Mouse (Mus musculus) heart, adult 2 months (tissue): ENCODE results near the gene Pkmyt1. TPM values are rescaled to one million over a fixed set of nuclear protein-coding genes. Genes with fewer than 3 reads are reported as not detected.

Source experiments
- DNase-seq, 2 experiments: peaks; one replicate each; pipeline ENCODE4 v3.0.0; 2021
- H3K27ac ChIP-seq: fragments of 200-600 bp; 2 replicates; pipeline ENCODE4 v1.8.1; 2022
- H3K27me3 ChIP-seq: fragments of 200-500 bp; 2 replicates; pipeline ENCODE4 v1.6.1; 2012; ENCODE audit warnings: mild to moderate bottlenecking, low read length, inconsistent platforms, mixed read lengths; ENCODE audit not compliant: control insufficient read depth, insufficient read depth
- H3K36me3 ChIP-seq: fragments of 200-500 bp; 2 replicates; pipeline ENCODE4 v1.6.1; 2012; ENCODE audit warnings: low read length, inconsistent platforms; ENCODE audit not compliant: control insufficient read depth, insufficient read depth
- H3K4me1 ChIP-seq: fragments of 200-500 bp; 2 replicates; pipeline ENCODE4 v1.6.1; 2011; ENCODE audit warnings: low read length; ENCODE audit not compliant: control insufficient read depth, insufficient read depth
- H3K4me3 ChIP-seq: fragments of 200-600 bp; 2 replicates; pipeline ENCODE4 v1.8.1; 2022
- H3K79me2 ChIP-seq: fragments of 200-500 bp; replicated peaks from 2 replicates; pipeline ENCODE4 v1.6.1; 2012; ENCODE audit warnings: mild to moderate bottlenecking, inconsistent platforms, low read length, moderate library complexity, mixed read lengths; ENCODE audit not compliant: control insufficient read depth, insufficient read depth
- H3K9ac ChIP-seq: fragments of 200-500 bp; 2 replicates; pipeline ENCODE4 v1.6.1; 2012; ENCODE audit warnings: low read depth, mild to moderate bottlenecking, control low read depth, inconsistent platforms, low read length, mixed read lengths
- CTCF ChIP-seq: fragments of 200-600 bp; IDR thresholded peaks from 2 replicates; pipeline ENCODE4 v1.8.1; 2022; ENCODE audit warnings: antibody characterized with exemption, mild to moderate bottlenecking, moderate library complexity
- EP300 ChIP-seq: fragments of 200-500 bp; IDR thresholded peaks from 2 replicates; pipeline ENCODE4 v1.6.1; 2011; ENCODE audit warnings: low read depth, low read length, control low read depth; ENCODE audit not compliant: insufficient read depth
- POLR2A ChIP-seq: fragments of 200-500 bp; IDR thresholded peaks from 2 replicates; pipeline ENCODE4 v1.6.1; 2011; ENCODE audit warnings: mild to moderate bottlenecking, low read depth, low read length, control low read depth; ENCODE audit not compliant: insufficient read depth
- WGBS: fragments of 180-500 bp; shearing (Covaris S2); methylation state at CpG from one replicate; pipeline ENCODE4 v1.1.7; 2018; 5-methylcytosine and 5-hydroxymethylcytosine counted together
- intact Hi-C: fragments of 180-260 bp; cut with DNase I; formaldehyde crosslinking; loops from one replicate; pipeline ENCODE4 v1.15.1; 2025
- polyA plus RNA-seq: library from polyadenylated mRNA; depleted of rRNA; stranded (reverse); fragments of >200 nt; gene quantifications from 2 replicates; pipeline ENCODE4 v1.2.3, GENCODE M21; 2012
- total RNA-seq, 2 experiments: library from RNA; stranded (reverse); gene quantifications; 2 replicates each; pipeline ENCODE4 v1.2.3; 2021

The Pkmyt1 gene
- total and polyA plus RNA-seq, 3 experiments: 1.2 to 5.6 (median 1.6) TPM

DNA sequence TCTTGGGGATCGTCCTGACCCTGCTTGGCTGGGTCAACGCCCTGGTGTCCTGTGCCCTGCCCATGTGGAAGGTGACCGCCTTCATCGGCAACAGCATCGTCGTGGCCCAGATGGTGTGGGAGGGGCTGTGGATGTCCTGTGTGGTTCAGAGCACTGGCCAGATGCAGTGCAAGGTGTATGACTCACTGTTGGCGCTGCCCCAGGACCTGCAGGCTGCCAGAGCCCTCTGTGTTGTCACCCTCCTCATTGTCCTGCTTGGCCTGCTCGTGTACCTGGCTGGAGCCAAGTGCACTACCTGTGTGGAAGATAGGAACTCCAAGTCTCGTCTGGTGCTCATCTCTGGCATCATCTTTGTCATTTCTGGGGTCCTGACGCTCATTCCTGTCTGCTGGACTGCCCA lies 45.0 kb upstream of the Pkmyt1 start:
- Histone ChIP-seq H3K4me3 (no peak overlapping the region), H3K4me1 (no peaks in the 10 kb centered on the region), H3K9ac (no peak overlapping the region), H3K27ac (no peak overlapping the region), H3K36me3 (no peaks in the 10 kb centered on the region), H3K79me2 (no peaks in the 10 kb centered on the region), H3K27me3 (peaks cover 9% of the 10 kb centered on the region)
- WGBS: 42% methylated on average over 10 of the region's 10 CpGs
- no peak for TF ChIP-seq POLR2A
- no peak for TF ChIP-seq EP300
- TF ChIP-seq CTCF: no peak
- peak in 1 of 2 experiments; percentile 20 for DNase-seq
- intact Hi-C loops: no loop called here

GRCm38 (mm10) chr17:23682092-23682491 lies 44.0 kb upstream of the Pkmyt1 start:
- H3K79me2 ChIP-seq: no peaks in the 10 kb centered on the region
- TF ChIP-seq CTCF: no peak
- no peak overlapping the region for H3K9ac ChIP-seq
- H3K27me3 ChIP-seq: peaks cover 9% of the 10 kb centered on the region
- no peaks in the 10 kb centered on the region for H3K4me1 ChIP-seq
- H3K4me3 ChIP-seq: no peak overlapping the region
- no peaks in the 10 kb centered on the region for H3K36me3 ChIP-seq
- no peak for DNase-seq
- H3K27ac ChIP-seq: no peak overlapping the region
- intact Hi-C loops: no loop called here
- WGBS: 50% methylated on average over 4 of the region's 4 CpGs

DNA sequence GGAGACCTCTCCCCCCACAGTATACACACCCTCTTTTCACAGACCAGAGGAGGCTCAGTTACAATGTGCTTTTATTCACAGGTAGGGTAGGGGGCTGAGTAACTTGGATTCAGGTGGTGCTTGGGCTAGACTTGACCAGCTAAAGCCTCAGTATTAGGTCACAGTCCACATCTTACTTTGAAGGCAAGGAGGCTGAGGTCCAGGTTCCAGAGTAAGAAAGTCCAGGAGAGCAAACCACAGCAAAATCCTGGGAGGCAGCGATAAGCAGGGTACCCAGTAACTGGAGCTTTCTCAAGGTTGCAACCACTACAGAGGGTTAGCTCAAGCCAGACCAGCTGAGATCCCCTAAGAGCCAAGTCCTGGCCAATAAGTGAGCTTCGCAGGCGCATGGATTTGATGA lies 43.6 kb upstream of the Pkmyt1 start:
- H3K27ac ChIP-seq: no peak overlapping the region
- no peaks in the 10 kb centered on the region for H3K79me2 ChIP-seq
- H3K27me3 ChIP-seq: peaks cover 9% of the 10 kb centered on the region
- H3K9ac ChIP-seq: no peak overlapping the region
- H3K36me3 ChIP-seq: no peaks in the 10 kb centered on the region
- DNase-seq: no peak
- no peak for TF ChIP-seq EP300
- TF ChIP-seq CTCF: no peak
- no peak for TF ChIP-seq POLR2A
- no peaks in the 10 kb centered on the region for H3K4me1 ChIP-seq
- no peak overlapping the region for H3K4me3 ChIP-seq
- 59% methylated on average over 3 of the region's 3 CpGs for WGBS
- intact Hi-C loops: no loop called here

GRCm38 (mm10) chr17:23683226-23683625 lies 42.9 kb upstream of the Pkmyt1 start:
- WGBS: 23% methylated on average over 15 of the region's 15 CpGs
- no peak overlapping the region for H3K4me3 ChIP-seq
- peaks cover 9% of the 10 kb centered on the region for H3K27me3 ChIP-seq
- H3K27ac ChIP-seq: no peak overlapping the region
- no peak overlapping the region for H3K9ac ChIP-seq
- TF ChIP-seq CTCF: no peak
- TF ChIP-seq EP300: no peak
- no peak for TF ChIP-seq POLR2A
- H3K4me1 ChIP-seq: no peaks in the 10 kb centered on the region
- H3K79me2 ChIP-seq: no peaks in the 10 kb centered on the region
- H3K36me3 ChIP-seq: no peaks in the 10 kb centered on the region
- DNase-seq: no peak
- intact Hi-C loops: no loop called here

DNA sequence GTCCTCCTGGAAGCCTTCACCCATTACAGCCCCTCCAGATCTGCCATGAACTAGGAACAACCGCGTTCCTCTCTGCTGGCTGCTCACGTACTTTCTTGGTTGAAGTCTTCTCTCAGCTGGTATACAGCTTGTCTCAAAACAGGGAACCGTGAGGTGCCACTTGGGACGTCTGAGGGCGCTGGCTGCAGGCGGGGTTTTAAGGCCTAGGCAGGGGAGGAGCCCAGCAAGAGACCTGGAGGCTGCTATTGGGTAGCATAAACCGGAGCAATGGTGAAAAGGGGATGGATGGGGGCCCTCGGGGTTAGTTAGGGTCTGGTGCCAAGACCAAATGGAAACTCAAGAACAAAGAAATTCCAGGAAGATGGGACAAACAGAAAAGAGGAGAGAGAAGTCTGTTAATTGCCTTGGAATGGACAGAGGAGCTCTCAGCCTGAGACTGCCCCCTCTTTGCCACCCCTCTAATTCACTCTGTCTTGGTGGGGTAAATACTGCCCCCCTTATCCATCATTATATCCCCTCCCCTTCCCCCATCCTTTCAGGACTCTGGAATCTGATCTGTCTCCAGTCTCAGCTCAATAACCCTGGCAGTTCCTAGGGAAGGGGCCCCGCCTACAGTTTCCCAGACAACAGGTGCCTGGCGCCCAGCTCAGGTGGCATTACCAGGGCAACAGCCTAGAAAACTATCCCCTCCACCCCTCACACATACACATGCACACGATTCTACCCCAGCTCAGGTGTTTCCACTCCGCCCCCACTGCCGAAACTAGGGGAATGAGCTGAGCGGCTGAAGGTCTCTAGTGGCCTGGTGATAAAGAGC lies 42.1 kb upstream of the Pkmyt1 start, which contains the start of gene Cldn9:
TSS of gene Cldn9 (minus strand) at position 171 of the 817 bp plus-strand sequence.
- no peaks in the 10 kb centered on the region for H3K79me2 ChIP-seq
- H3K27ac ChIP-seq: no peak within 1 kb of the TSS
- TF ChIP-seq POLR2A: no peak
- TF ChIP-seq EP300: no peak
- no peak for TF ChIP-seq CTCF
- DNase-seq: no peak
- no peaks in the 10 kb centered on the region for H3K4me1 ChIP-seq
- no peaks in the 10 kb centered on the region for H3K36me3 ChIP-seq
- WGBS: 45% methylated on average over 15 of the region's 15 CpGs
- no peak within 1 kb of the TSS for H3K9ac ChIP-seq
- H3K4me3 ChIP-seq: no peak within 1 kb of the TSS
- intact Hi-C loops: no loop called here
- peaks cover 9% of the 10 kb centered on the region for H3K27me3 ChIP-seq

DNA sequence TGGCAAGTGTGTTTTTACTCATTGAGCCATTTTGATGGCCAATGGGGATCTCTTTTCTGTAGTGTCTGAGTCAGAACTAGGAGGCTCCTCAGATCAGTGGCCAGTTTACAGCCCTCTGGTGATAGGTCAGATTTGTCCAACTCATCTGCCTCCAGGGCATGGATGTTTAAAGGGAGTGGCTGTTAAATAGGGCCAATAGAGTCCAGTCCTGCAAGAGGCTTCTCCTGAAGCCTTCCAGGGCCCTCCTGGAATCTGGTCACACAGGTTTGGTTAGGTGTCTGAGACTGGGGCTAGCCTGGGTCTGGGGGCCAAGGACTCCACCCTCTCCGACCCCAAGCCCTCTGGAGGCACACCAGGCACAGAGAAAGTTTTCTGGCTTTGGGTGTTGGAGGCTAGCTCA lies 31.6 kb upstream of the Pkmyt1 start:
- Histone ChIP-seq H3K4me1 (no peaks in the 10 kb centered on the region), H3K27ac (no peak overlapping the region), H3K9ac (no peak overlapping the region), H3K4me3 (no peak overlapping the region), H3K27me3 (no peaks in the 10 kb centered on the region), H3K79me2 (no peaks in the 10 kb centered on the region), H3K36me3 (no peaks in the 10 kb centered on the region)
- no peak for DNase-seq
- TF ChIP-seq EP300: no peak
- TF ChIP-seq CTCF: no peak
- TF ChIP-seq POLR2A: no peak
- WGBS: 82% methylated on average over 1 of the region's 1 CpGs
- intact Hi-C loops: no loop called here
